Mouse (Mus musculus): Measurements from ENCODE around the gene H2afz.
"Not testable (repeated sequence)": the region's sequence is repeated elsewhere in the genome, so short reads cannot be mapped to it uniquely, and the experiment has no call there.

The H2afz gene

GRCm38 (mm10) chr3:137864988-137865982 is 998 bp downstream of the H2afz start:
- DNase-seq: peak; percentile 90

DNA sequence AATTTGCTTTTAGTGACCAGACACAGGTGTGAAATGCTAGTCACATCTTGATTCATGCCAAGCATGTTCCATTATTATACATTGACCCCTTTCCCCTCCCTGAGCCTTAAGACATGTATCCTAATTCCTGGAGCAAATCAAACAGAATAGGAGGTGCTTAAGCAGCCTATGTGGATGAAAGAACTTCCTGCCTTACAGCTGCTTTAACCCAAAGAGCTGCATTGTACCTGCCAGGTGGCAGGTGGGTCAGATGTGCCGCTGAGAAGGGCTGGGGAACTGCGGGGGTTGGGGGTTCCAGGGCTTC is 2.8 kb downstream of the H2afz start:
- no peak for DNase-seq

DNA sequence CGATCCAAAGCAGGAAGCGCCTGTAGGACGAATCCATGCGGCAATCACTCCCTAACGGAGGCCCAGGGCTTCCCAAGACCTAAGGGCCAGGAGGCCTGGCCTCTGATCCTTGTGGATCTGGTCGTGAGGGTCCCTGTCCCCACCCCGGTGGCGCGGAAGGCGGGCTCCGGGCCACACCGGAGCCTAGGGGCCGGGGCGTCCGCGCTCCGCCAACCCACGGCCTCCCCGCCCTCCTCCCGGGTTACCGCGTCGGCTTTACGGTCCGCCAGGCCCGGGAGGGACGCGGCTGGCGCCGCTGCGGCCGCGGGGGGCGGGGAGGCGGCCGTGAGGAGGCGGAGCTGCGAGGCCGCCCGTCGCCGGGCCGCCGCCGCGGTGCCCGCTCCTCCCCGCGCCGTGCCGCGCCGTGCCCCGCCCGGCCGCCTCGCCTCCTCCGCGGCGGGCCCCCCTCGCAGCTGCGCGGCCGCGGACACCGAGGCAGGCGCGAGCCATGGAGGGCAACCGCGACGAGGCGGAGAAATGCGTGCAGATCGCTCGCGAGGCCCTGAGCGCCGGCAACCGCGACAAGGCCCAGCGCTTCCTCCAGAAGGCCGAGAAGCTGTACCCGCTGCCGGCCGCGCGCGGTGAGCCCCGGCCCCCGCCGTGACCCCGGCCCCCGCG is 3.3 kb downstream of the H2afz start, which contains the start of gene Dnajb14:
Gene Dnajb14, plus strand, starts transcription at position 239 of the 657 bp plus-strand sequence.
- peak; percentile 62 for DNase-seq

DNA sequence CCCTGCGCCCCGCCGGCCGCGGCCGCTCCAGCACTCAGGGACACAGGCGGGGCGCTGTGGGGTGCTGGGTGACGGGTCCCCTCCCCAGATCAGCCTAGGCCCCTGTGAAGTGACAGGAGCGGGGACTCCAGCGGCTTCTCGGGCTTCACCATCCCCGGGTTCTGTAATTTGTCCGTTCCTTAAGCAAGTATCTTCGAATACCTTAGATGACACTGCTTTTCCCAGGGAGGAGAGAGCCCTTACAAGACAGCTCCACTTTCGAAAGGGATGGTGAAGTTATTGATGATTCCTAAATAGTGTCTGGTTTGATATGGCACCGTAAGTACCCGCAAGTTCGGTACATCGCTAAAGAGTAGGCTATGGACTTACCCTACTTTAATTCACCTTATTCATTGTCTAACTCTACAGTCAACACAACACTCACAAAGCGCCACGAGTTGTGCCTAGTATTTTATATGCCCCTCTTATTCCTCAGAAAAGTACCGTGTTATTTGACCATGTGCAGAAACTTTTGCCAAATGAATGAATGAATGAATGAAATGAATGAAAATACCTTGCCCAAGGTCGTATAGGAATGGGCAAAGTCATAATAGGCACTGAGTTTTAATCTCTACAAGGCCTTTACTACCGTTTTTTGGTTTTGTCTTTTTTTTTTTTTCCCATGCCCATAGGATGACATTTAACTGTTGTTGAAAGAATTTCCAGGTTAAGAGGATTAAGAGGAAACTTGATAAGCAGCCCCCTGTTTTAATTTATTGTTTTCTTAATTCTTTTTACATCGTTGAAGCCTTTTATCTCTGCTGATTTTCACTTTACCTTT is 4.0 kb downstream of the H2afz start:
- no peak for DNase-seq

- no peak for DNase-seq
Measured at GRCm38 (mm10) chr3:137869395-137869794, 5.1 kb downstream of the H2afz start.

DNA sequence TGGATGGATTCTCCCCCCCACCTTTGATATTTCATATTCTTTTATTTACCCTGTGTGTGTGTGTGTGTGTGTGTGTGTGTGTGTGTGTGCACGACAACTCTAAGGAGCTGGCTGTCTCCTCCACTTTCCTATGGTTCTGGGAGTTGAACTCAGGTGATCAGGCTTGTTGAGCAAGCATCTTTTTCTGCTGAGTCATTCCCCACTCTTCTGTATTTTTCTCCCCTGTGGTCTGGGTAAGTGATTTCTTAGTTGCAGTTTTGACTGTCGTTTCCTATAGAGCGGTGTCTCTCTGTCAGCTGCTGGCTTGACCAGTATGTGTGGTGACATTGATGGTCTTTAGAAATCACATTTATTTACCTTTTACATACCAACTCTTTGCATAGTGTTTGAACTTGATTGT is 15.0 kb downstream of the H2afz start:
- DNase-seq: no peak

GRCm38 (mm10) chr3:137880109-137880748 is 15.9 kb downstream of the H2afz start:
- peak; percentile 19 for DNase-seq

GRCm38 (mm10) chr3:137881093-137881492 is 16.8 kb downstream of the H2afz start:
- no peak for DNase-seq

DNA sequence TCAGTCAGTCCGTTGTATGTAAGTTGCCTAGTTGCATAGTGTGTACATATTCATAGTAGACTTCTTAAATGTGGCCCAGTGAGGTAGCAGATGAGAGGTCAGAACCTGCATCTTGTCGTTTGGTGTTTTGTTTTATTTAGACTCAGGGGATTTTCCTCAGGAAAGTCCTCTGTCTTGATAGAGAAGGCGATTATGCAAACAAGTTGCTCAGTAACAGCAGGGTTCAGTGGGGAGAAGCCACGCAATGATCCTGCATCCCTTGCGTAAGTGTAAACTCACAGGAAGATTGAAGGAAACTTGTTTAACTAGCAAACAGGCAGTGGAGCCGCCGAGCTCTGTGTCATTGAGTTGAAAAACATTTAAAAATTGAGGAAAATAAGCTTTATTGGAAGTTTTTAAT is 23.7 kb downstream of the H2afz start:
- no peak for DNase-seq

DNA sequence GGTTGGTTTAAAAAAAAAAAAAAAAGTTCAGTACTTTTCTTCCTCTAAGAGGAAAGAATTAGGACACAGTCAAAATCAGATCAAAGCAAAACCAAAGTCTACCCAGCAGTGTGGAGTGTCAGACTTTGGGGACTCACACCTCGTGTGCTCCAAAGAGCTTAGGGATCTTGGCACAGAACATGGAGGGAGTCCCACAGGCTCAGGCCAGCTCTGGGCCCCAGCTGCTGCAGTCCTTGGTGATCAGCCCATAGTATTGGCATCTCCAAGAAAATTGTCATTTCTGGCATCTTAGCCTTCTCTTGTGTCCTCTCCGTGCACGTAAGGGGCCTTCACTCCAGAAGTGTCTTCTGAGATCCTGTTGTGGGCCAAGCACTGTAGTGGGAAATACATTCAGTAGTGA is 26.8 kb downstream of the H2afz start:
- no peak for DNase-seq

GRCm38 (mm10) chr3:137892118-137892517 is 27.8 kb downstream of the H2afz start:
- DNase-seq: peak; percentile 10

DNA sequence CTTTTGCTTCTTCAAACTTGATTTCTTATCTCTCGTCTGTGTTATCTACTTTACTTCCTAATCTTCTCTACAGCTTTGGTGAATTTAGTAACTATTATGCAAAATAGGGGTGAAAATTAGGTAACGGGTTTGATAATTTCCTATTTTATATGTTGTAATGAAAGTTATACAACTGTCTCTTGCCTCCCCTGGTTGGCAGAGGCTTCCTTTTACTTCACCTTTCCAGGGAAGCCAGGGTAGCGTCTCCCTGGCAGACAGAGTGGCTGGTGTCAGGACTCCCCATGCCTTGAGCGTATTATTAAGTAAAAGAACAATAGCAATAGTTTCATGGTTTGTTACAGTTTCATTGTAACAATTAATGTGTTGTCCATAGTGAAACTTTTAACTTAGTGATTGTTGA is 29.5 kb downstream of the H2afz start:
- DNase-seq: no peak

DNA sequence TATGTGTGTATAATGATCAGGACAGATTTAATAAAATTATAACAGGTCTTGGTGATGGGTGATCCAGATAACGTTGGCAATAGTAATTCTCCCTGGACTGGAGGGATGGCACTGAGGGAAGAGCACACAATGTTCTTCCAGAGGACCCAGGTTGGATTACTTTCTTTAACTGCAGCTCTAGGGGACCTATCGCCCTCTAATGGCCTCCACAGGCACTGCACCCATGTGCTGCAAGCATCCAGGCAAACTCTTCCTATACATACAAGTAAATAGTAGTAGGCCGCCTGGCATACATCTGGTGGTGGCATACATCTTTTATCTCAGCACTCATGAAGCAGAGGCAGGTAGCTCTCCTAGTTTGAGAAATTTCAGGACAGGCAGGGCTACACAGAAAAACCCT is 30.9 kb downstream of the H2afz start:
- DNase-seq: no peak

- no peak for DNase-seq
Measured at GRCm38 (mm10) chr3:137896386-137896785, 32.1 kb downstream of the H2afz start.

DNA sequence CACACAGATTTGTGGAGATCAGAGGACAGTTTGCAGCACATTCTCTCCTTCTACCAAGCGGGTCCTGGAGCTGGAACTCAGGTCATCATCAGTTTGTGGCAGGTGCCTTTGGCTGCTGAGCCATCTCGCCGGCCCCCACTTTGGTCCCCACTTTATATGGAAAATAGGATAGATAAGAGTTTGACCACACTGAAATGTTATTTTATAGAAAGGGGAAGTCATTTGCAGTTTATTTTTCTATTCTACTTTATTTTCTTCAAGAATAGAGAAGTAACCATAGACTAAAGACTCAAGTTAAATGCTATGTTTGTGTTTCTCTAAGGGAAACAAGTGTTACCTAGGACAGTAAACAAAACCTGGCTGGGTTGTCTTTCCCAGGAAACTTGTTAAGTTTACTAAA is 32.6 kb downstream of the H2afz start:
- no peak for DNase-seq

- DNase-seq: no peak
Measured at GRCm38 (mm10) chr3:137897685-137898084, 33.4 kb downstream of the H2afz start.

DNA sequence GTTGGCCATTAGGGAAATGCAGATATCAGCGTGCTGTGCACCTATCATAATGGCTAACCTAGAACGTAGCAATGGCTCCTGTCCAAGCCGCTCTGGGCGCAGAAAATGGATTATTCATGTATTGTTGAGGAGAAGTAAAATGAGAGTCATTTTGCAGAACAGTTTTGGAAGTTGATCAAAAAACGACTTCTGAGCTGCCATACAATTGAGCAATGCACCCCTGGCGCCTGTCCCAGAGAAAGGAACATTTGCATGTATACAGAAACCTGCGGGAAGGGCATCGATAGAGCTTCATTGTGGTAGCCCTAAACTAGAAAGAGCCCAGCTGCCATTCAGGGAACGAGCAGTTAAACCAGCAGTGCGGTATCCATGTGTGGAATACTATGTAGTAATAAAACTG is 35.9 kb downstream of the H2afz start:
- no peak for DNase-seq

DNA sequence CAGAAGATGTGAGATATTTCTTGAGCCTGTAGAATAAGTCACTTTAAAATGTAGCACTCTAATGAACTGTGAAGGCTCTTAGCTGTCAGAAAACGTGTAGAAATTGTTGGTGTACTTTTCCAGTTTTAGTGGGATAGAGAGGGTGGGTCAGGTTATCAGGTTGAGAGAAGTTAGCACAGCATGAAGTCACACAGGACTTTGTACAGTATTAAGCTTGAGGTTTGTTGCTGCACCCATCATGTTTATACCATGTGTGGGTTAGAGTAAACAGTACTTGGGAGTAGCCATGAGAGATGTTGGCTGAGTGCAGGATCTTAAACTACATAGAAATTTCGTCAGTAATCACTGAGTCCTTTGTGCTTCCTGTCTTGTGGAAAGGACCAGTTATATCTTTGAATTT is 48.8 kb downstream of the H2afz start:
- DNase-seq: no peak

GRCm38 (mm10) chr3:137914567-137914966 is 50.3 kb downstream of the H2afz start:
- not testable (repeated sequence) for DNase-seq
